Mouse (Mus musculus): ENCODE measurements at regions not wholly inside any gene's neighbourhood (a gene's known extent, or its start where the extent isn't known, plus 50 kb on each side); places are given as distances from the start of the nearest gene placed in this dataset.

DNA sequence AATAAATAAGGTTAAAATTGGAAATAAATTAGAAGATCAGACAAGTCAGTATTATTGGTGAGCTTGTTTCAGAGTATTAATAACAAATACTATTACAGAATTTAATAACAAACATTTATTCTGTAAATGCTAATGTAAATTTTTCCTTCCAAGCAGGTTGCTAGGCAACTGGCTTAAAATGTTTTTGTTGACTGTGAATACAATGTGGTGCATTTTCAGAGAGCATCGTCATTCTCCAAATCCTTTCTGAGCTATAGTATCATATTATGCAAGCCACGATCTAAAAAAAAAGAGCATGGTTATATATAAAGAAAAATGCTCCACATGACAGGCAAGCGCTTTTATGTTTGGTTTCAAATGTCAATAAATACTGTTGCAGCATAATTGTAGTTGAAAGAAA lies 164.4 kb upstream of the Mgat4c start:
- TF ChIP-seq POLR2A (IDR thresholded peaks at IDR 0.05; ENCODE audit: insufficient read length, low read depth) (no peak), POLR2AphosphoS2 (IDR thresholded peaks at IDR 0.05; ENCODE audit: insufficient read length, low read depth) (no peak), USF1 (IDR thresholded peaks at IDR 0.05; ENCODE audit: low read depth) (no peak), MYOD1 (IDR thresholded peaks at IDR 0.05; ENCODE audit: control insufficient read depth in 1 of 3, insufficient read length in 2 of 3, low read depth in 2 of 3) (no peak), MAX (IDR thresholded peaks at IDR 0.05; ENCODE audit: low read depth) (no peak), TCF12 (IDR thresholded peaks at IDR 0.05; ENCODE audit: insufficient read depth, poor library complexity, severe bottlenecking) (no peak)

All from myocyte (in vitro differentiated cells).